Mouse (Mus musculus) stomach, postnatal 0 days (tissue): ENCODE measurements around the gene Nme2. TPM values are rescaled to one million over a fixed set of nuclear protein-coding genes. Genes with fewer than 3 reads are reported as not detected.

Experiments
- ATAC-seq: fragments of 200-750 bp; cut with Nextera tagmentation; 2 replicates; pipeline ENCODE4 v1.8.0; 2017; ENCODE audit not compliant: low FRiP score, low TSS enrichment
- DNase-seq: peaks from one replicate; pipeline ENCODE4 v3.0.0-alpha.2; 2016; ENCODE audit warnings: low spot score
- H3K27ac ChIP-seq: fragments of 300-500 bp; sonication (generic); replicated peaks from 2 replicates; pipeline ENCODE4 v1.5.1; 2014; ENCODE audit warnings: mild to moderate bottlenecking, control low read depth
- H3K27me3 ChIP-seq: fragments of 300-500 bp; sonication (generic); 2 replicates; pipeline ENCODE4 v1.6.1; 2014; ENCODE audit warnings: low read length; ENCODE audit not compliant: control insufficient read depth, insufficient read depth
- H3K36me3 ChIP-seq: fragments of 300-500 bp; sonication (generic); 2 replicates; pipeline ENCODE4 v1.6.1; 2014; ENCODE audit warnings: low read length, mixed read lengths; ENCODE audit not compliant: control insufficient read depth, insufficient read depth
- H3K4me1 ChIP-seq: fragments of 300-500 bp; sonication (generic); replicated peaks from 2 replicates; pipeline ENCODE4 v1.6.1; 2014; ENCODE audit warnings: antibody characterized with exemption; ENCODE audit not compliant: control insufficient read depth, insufficient read depth
- H3K4me2 ChIP-seq: fragments of 300-500 bp; sonication (generic); replicated peaks from 2 replicates; pipeline ENCODE4 v1.6.1; 2014; ENCODE audit warnings: low read depth, mild to moderate bottlenecking, control low read depth, moderate library complexity
- H3K4me3 ChIP-seq: fragments of 300-500 bp; sonication (generic); 2 replicates; pipeline ENCODE4 v1.5.1; 2014; ENCODE audit warnings: low read depth, low read length, control low read depth
- H3K9ac ChIP-seq: fragments of 300-500 bp; sonication (generic); 2 replicates; pipeline ENCODE4 v1.6.1; 2014; ENCODE audit warnings: mild to moderate bottlenecking, low read length, control low read depth, mixed read lengths
- H3K9me3 ChIP-seq: fragments of 300-500 bp; sonication (generic); 2 replicates; pipeline ENCODE4 v1.6.1; 2016; ENCODE audit warnings: low read length; ENCODE audit not compliant: control insufficient read depth
- CTCF ChIP-seq: IDR thresholded peaks from 2 replicates; pipeline ENCODE4 v1.5.1; 2016; ENCODE audit warnings: antibody characterized with exemption, low read depth, mild to moderate bottlenecking, moderate library complexity
- EP300 ChIP-seq: optimal IDR thresholded peaks from 2 replicates; pipeline ENCODE3; 2016; ENCODE audit warnings: antibody characterized with exemption
- WGBS: fragments of 180-500 bp; shearing (Covaris S2); extraction: QIAGEN DNeasy Blood & Tissue Kit; methylation state at CpG from one replicate; pipeline ENCODE4 v1.1.7; 2014; 5-methylcytosine and 5-hydroxymethylcytosine counted together
- polyA plus RNA-seq: library from polyadenylated mRNA; unstranded; fragments of >200 nt; fragmentation: Nextera tagmentation; extraction: Ambion mirVana; gene quantifications from 2 replicates; pipeline ENCODE4 v1.2.1, GENCODE M21; 2015

The Nme2 gene
- polyA plus RNA-seq, 1 experiment from 2014 or later, result 433 TPM

GRCm38 (mm10) chr11:93963013-93963412 is 7.0 kb upstream of the Nme2 start:
- peaks cover 9% of the 10 kb centered on the region; the same call in 1 of the 2 replicates for H3K36me3 ChIP-seq
- no peak for TF ChIP-seq EP300
- no peak for TF ChIP-seq CTCF
- no peak for ATAC-seq
- WGBS, result 83% methylated on average over 4 of the region's 4 CpGs
- no peak overlapping the region for H3K9ac ChIP-seq
- H3K4me3 ChIP-seq, result no peak overlapping the region
- no peak overlapping the region for H3K27ac ChIP-seq
- H3K9me3 ChIP-seq, result no peaks in the 10 kb centered on the region
- DNase-seq, result no peak
- no peaks in the 10 kb centered on the region for H3K4me1 ChIP-seq
- no peaks in the 10 kb centered on the region for H3K27me3 ChIP-seq
- H3K4me2 ChIP-seq, result no peak overlapping the region

- WGBS, result 81% methylated on average over 6 of the region's 6 CpGs
- TF ChIP-seq EP300 (no peak), CTCF (no peak)
- no peaks in the 10 kb centered on the region for H3K9me3 ChIP-seq
- no peak for ATAC-seq
- no peak for DNase-seq
- H3K27ac ChIP-seq, result no peak overlapping the region
- no peak overlapping the region for H3K4me3 ChIP-seq
- 0 out of 2 replicates have a peak, but pooled peaks cover under 1% of the 10 kb centered on the region for H3K4me1 ChIP-seq
- H3K27me3 ChIP-seq, result no peaks in the 10 kb centered on the region
- no peak overlapping the region for H3K4me2 ChIP-seq
- H3K36me3 ChIP-seq, result peaks cover 9% of the 10 kb centered on the region; the same call in 1 of the 2 replicates
- H3K9ac ChIP-seq, result no peak overlapping the region
Measured at GRCm38 (mm10) chr11:93961482-93961881, 5.4 kb upstream of the Nme2 start.

GRCm38 (mm10) chr11:93957746-93958145 is 1.7 kb upstream of the Nme2 start:
- peaks cover under 1% of the 10 kb centered on the region; the same call in 1 of the 2 replicates for H3K36me3 ChIP-seq
- DNase-seq, result no peak
- no peak overlapping the region for H3K9ac ChIP-seq
- 82% methylated on average over 4 of the region's 4 CpGs for WGBS
- H3K4me2 ChIP-seq, result no peak overlapping the region
- 0 out of 2 replicates have a peak, but pooled peaks cover 6% of the 10 kb centered on the region for H3K4me1 ChIP-seq
- no peaks in the 10 kb centered on the region for H3K27me3 ChIP-seq
- no peaks in the 10 kb centered on the region for H3K9me3 ChIP-seq
- H3K27ac ChIP-seq, result no peak overlapping the region
- TF ChIP-seq CTCF (no peak), EP300 (no peak)
- no peak for ATAC-seq
- H3K4me3 ChIP-seq, result no peak overlapping the region

GRCm38 (mm10) chr11:93957031-93957555 is 1.0 kb upstream of the Nme2 start:
- no peaks in the 10 kb centered on the region; the same call in 1 of the 2 replicates for H3K36me3 ChIP-seq
- 0 out of 2 replicates have a peak overlapping the region, but pooled peaks have one; percentile 24 for H3K27ac ChIP-seq

GRCm38 (mm10) chr11:93955256-93956150 is 556 bp downstream of the Nme2 start:
- WGBS, result under 1% methylated on average over 66 of the region's 67 CpGs
- H3K4me2 ChIP-seq, result peak overlapping the region; percentile 82
- ATAC-seq, result peak; percentile 97
- peak overlapping the region; percentile 51 for H3K4me3 ChIP-seq
- TF ChIP-seq EP300, result peak; percentile 49
- TF ChIP-seq CTCF, result peak; percentile 59
- H3K27ac ChIP-seq, result peak overlapping the region; percentile 93
- 0 out of 2 replicates have a peak, but pooled peaks cover 6% of the 10 kb centered on the region for H3K4me1 ChIP-seq
- no peaks in the 10 kb centered on the region for H3K9me3 ChIP-seq
- DNase-seq, result peak; percentile 95
- H3K27me3 ChIP-seq, result no peaks in the 10 kb centered on the region
- H3K36me3 ChIP-seq, result no peaks in the 10 kb centered on the region; the same call in 1 of the 2 replicates
- peak overlapping the region; percentile 66 for H3K9ac ChIP-seq

More at GRCm38 (mm10) chr11:93957031-93957555, 1.0 kb upstream of the Nme2 start:
- TF ChIP-seq EP300, result no peak
- no peak for TF ChIP-seq CTCF
- no peak overlapping the region for H3K4me3 ChIP-seq
- H3K27me3 ChIP-seq, result no peaks in the 10 kb centered on the region
- no peak overlapping the region for H3K4me2 ChIP-seq
- WGBS, result 71% methylated on average over 2 of the region's 2 CpGs
- ATAC-seq (no peak), DNase-seq (no peak)
- no peaks in the 10 kb centered on the region for H3K9me3 ChIP-seq
- H3K4me1 ChIP-seq, result 0 out of 2 replicates have a peak, but pooled peaks cover 6% of the 10 kb centered on the region
- H3K9ac ChIP-seq, result no peak overlapping the region
